In genomic region chr15:10618276-10618675, GRCm38 (mm10) we compare ENCODE assay signal across 24 mouse cellular contexts. TPM values are rescaled to one million over a fixed set of nuclear protein-coding genes. Genes with fewer than 3 reads are reported as not detected.
DNase-seq lines count a peak whose midpoint lies in the region; ATAC-seq and TF ChIP-seq lines count a peak whose summit lies in the region.
"Had no signal": no experiment of that assay in that cellular context is flagged by ENCODE, and none has a peak within 500 bp of the region (broad histone marks: within the 10 kb centered on the region; RNA-seq: fewer than 3 reads in every experiment).

No protein-coding gene starts in this region.

- 0 out of 2 replicates have a peak overlapping the region, but pooled peaks have one; percentile 10 for H3K27ac ChIP-seq in embryonic facial prominence, embryonic 14.5 days (replicated peaks; ENCODE audit: low read depth, low read length)
- no peak overlapping the region for H3K27ac ChIP-seq in embryonic facial prominence, embryonic 10.5 days (replicated peaks)
- H3K27ac ChIP-seq in kidney, adult 2 months (ENCODE audit: insufficient read depth, low read depth, low read length) = no peak overlapping the region
- no peak overlapping the region for H3K27ac ChIP-seq in lung, postnatal 0 days (ENCODE audit: low read length)
- H3K27ac ChIP-seq: forebrain, embryonic 10.5 days; limb, embryonic 15.5 days; liver, embryonic 15.5 days; midbrain, embryonic 13.5 days had no signal

- H3K4me2 ChIP-seq in embryonic facial prominence, embryonic 14.5 days (ENCODE audit: low read depth, low read length) = no peak overlapping the region
- no peak overlapping the region for H3K4me2 ChIP-seq in lung, postnatal 0 days (replicated peaks; ENCODE audit: low read depth, low read length)
- H3K4me2 ChIP-seq: heart, embryonic 11.5 days; limb, embryonic 15.5 days; liver, embryonic 15.5 days; midbrain, embryonic 13.5 days had no signal

- no peak overlapping the region for H3K4me3 ChIP-seq in embryonic facial prominence, embryonic 14.5 days (ENCODE audit: low read depth, low read length)
- no peak overlapping the region for H3K4me3 ChIP-seq in embryonic facial prominence, embryonic 10.5 days
- H3K4me3 ChIP-seq in kidney, adult 2 months (ENCODE audit: insufficient read depth, low read depth, low read length) = no peak overlapping the region
- no peak overlapping the region for H3K4me3 ChIP-seq in lung, postnatal 0 days (ENCODE audit: low read depth, low read length)
- H3K4me3 ChIP-seq: forebrain, embryonic 10.5 days; limb, embryonic 15.5 days; liver, embryonic 15.5 days; midbrain, embryonic 13.5 days had no signal

- peaks cover 7% of the 10 kb centered on the region for H3K9me3 ChIP-seq in embryonic facial prominence, embryonic 14.5 days (ENCODE audit: control insufficient read depth, low read length)
- H3K9me3 ChIP-seq in embryonic facial prominence, embryonic 10.5 days = peaks cover 5% of the 10 kb centered on the region; the same call in 1 of the 2 replicates
- peaks cover 3% of the 10 kb centered on the region; the same call in 1 of the 2 replicates for H3K9me3 ChIP-seq in lung, postnatal 0 days (ENCODE audit: low read length)
- H3K9me3 ChIP-seq: limb, embryonic 15.5 days; liver, embryonic 15.5 days; midbrain, embryonic 13.5 days had no signal

- DNase-seq in embryonic facial prominence, embryonic 14.5 days (ENCODE audit: low spot score) = no peak
- no peak for DNase-seq in embryonic facial prominence, embryonic 10.5 days (ENCODE audit: low spot score)
- no peak for DNase-seq in kidney, adult 2 months
- DNase-seq in kidney, postnatal 10 days = no peak
- DNase-seq in lung, postnatal 0 days (ENCODE audit: low spot score) = no peak
- DNase-seq in lung, postnatal 14 days = no peak
- peak; percentile 49 for DNase-seq in R1 (ENCODE audit: low read depth, low spot score)
- no peak for DNase-seq in spleen, postnatal 14 days (ENCODE audit: low spot score in 2 of 2)
- DNase-seq: adrenal gland, postnatal 36 days; cerebellum, adult 9-10 months; kidney, adult 18-20 months; kidney, postnatal 25 days; lung, postnatal 10 days; right cerebral cortex, postnatal 14 days; thymus, postnatal 25 days had no signal

- no peaks in the 10 kb centered on the region for H3K27me3 ChIP-seq in embryonic facial prominence, embryonic 14.5 days (replicated peaks; ENCODE audit: control insufficient read depth, insufficient read depth, low read length)
- no peaks in the 10 kb centered on the region for H3K27me3 ChIP-seq in embryonic facial prominence, embryonic 10.5 days (replicated peaks; ENCODE audit: low read depth, poor library complexity, severe bottlenecking)
- H3K27me3 ChIP-seq in kidney, adult 2 months (replicated peaks; ENCODE audit: control insufficient read depth, insufficient read depth, low read length) = no peaks in the 10 kb centered on the region
- no peaks in the 10 kb centered on the region for H3K27me3 ChIP-seq in lung, postnatal 0 days (replicated peaks; ENCODE audit: insufficient read depth, low read length)
- H3K27me3 ChIP-seq: limb, embryonic 15.5 days; liver, embryonic 15.5 days; midbrain, embryonic 13.5 days had no signal

- H3K9ac ChIP-seq in embryonic facial prominence, embryonic 14.5 days (ENCODE audit: low read depth, low read length) = no peak overlapping the region
- H3K9ac ChIP-seq in lung, postnatal 0 days (replicated peaks; ENCODE audit: low read depth) = no peak overlapping the region
- H3K9ac ChIP-seq: limb, embryonic 15.5 days; liver, embryonic 15.5 days; midbrain, embryonic 13.5 days had no signal

- 0 out of 2 replicates have a peak, but pooled peaks have one; percentile 2 for TF ChIP-seq CTCF in kidney, adult 2 months (conservative IDR thresholded peaks at IDR 0.05; ENCODE audit: insufficient read depth, insufficient read length, low read depth, low read length)
- TF ChIP-seq CTCF in lung, postnatal 0 days (IDR thresholded peaks at IDR 0.05) = peak; percentile 51

- TF ChIP-seq EP300 in lung, postnatal 0 days (IDR thresholded peaks at IDR 0.05) = no peak

- peaks cover 28% of the 10 kb centered on the region for H3K4me1 ChIP-seq in embryonic facial prominence, embryonic 14.5 days (ENCODE audit: control insufficient read depth, insufficient read depth, low read length)
- peaks cover 20% of the 10 kb centered on the region for H3K4me1 ChIP-seq in embryonic facial prominence, embryonic 10.5 days
- H3K4me1 ChIP-seq in kidney, adult 2 months (ENCODE audit: control insufficient read depth, insufficient read depth, low read length) = no peaks in the 10 kb centered on the region
- no peaks in the 10 kb centered on the region for H3K4me1 ChIP-seq in lung, postnatal 0 days (ENCODE audit: insufficient read depth, low read depth, low read length)
- H3K4me1 ChIP-seq: liver, embryonic 15.5 days; midbrain, embryonic 13.5 days had no signal

- no peak for TF ChIP-seq POLR2A in kidney, adult 2 months (IDR thresholded peaks at IDR 0.05; ENCODE audit: low read depth, low read length)

- 85% methylated on average over 2 of the region's 2 CpGs for WGBS in embryonic facial prominence, embryonic 14.5 days
- WGBS in embryonic facial prominence, embryonic 10.5 days = 91% methylated on average over 2 of the region's 2 CpGs
- WGBS in kidney, adult 2 months = 85% methylated on average over 2 of the region's 2 CpGs
- WGBS in lung, postnatal 0 days = 89% methylated on average over 2 of the region's 2 CpGs

- no peak for ATAC-seq in embryonic facial prominence, embryonic 14.5 days (ENCODE audit: low read depth)
- no peak for ATAC-seq in lung, postnatal 0 days
- ATAC-seq: CD4-positive, CD25-positive, alpha-beta regulatory T cell, adult 4 months; midbrain, embryonic 13.5 days had no signal

- H3K36me3 ChIP-seq in embryonic facial prominence, embryonic 14.5 days (ENCODE audit: control insufficient read depth, insufficient read depth, low read length) = peaks cover 14% of the 10 kb centered on the region
- peaks cover 58% of the 10 kb centered on the region for H3K36me3 ChIP-seq in embryonic facial prominence, embryonic 10.5 days (replicated peaks)
- no peaks in the 10 kb centered on the region for H3K36me3 ChIP-seq in kidney, adult 2 months (ENCODE audit: control insufficient read depth, insufficient read depth, low read length)
- no peaks in the 10 kb centered on the region for H3K36me3 ChIP-seq in lung, postnatal 0 days (ENCODE audit: insufficient read depth, low read length)
- H3K36me3 ChIP-seq: liver, embryonic 15.5 days had no signal

RNA-seq across cellular contexts. Expression of gene Ttc23l, which starts 59.8 kb away (rescaled TPM):
- 0.08 and 0.13 TPM in 2 replicates for polyA plus RNA-seq in embryonic facial prominence, embryonic 14.5 days (2014; fragmentation: Nextera tagmentation; extraction: Ambion mirVana)
- not detected in 2 replicates for polyA plus RNA-seq in embryonic facial prominence, embryonic 10.5 days (2016; fragmentation: Nextera tagmentation; extraction: Ambion mirVana)
- 0.14 TPM in 1 of 2 replicates, not detected in the other for polyA plus RNA-seq in kidney, adult 2 months (2012; rRNA removed)
- not detected in 2 replicates for polyA plus RNA-seq in lung, postnatal 0 days (2015; fragmentation: Nextera tagmentation; extraction: Ambion mirVana)
- polyA plus RNA-seq: CD4-positive, CD25-positive, alpha-beta regulatory T cell, adult 4 months; forebrain, embryonic 10.5 days; heart, embryonic 11.5 days; heart, postnatal 0 days; limb, embryonic 15.5 days; liver, embryonic 15.5 days; midbrain, embryonic 13.5 days; neural tube, embryonic 11.5 days; stomach, embryonic 14.5 days had no signal
